7 mouse cellular contexts compared by ENCODE assay signal in the genomic region with DNA sequence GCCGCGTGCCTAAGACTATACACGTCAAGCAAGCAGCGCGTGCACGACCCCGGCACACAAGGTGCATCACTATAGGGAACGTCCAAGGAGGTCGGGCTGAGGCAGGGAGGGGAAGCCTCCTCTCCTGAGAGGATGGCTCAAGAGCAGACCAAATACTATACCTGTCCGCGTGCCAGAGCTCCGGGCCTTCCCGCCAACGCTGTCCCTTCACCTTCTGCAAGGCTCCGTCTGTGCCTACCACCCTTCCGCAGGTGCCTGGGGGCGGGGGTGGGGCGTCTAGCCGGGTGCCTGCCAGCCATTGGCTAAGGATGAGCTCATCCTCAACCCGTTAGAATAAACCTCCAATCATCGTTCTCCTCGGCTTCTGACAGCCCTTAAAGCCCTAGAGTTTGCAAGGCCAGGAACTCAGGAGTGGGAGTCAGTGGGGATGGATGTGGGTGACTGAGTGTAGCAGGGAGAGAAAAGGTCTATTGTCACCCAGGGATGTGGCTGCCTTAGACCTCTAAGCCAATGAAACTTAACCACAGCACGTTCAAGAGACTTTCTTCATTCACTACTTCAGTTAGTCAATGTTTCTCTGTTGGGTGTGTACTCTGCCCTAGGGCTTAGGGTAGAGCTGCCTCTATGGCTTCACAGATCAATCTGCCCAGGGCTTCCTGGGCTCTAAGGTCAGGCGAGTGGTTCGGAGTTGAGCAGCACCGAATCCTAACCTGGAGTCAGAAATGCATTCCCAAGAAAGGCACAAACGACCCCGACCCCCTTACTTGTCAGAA. TPM values are rescaled to one million over a fixed set of nuclear protein-coding genes. Genes with fewer than 3 reads are reported as not detected.
DNase-seq lines count a peak whose midpoint lies in the region; ATAC-seq and TF ChIP-seq lines count a peak whose summit lies in the region.

Gene Rps6kl1, minus strand, starts transcription at position 263 of the 773 bp plus-strand sequence.

- WGBS in kidney, adult 2 months: 11% methylated on average over 28 of the region's 28 CpGs
- WGBS in limb, embryonic 11.5 days: 14% methylated on average over 28 of the region's 28 CpGs
- WGBS in midbrain, embryonic 13.5 days: 16% methylated on average over 28 of the region's 28 CpGs
- 17% methylated on average over 28 of the region's 28 CpGs for WGBS in stomach, embryonic 16.5 days

- H3K9me3 ChIP-seq in limb, embryonic 11.5 days (ENCODE audit: control insufficient read depth, low read length): no peaks in the 10 kb centered on the region
- H3K9me3 ChIP-seq in midbrain, embryonic 13.5 days: no peaks in the 10 kb centered on the region
- no peaks in the 10 kb centered on the region for H3K9me3 ChIP-seq in stomach, embryonic 16.5 days (replicated peaks; ENCODE audit: control insufficient read depth, low read length)

- no peaks in the 10 kb centered on the region for H3K27me3 ChIP-seq in kidney, adult 2 months (replicated peaks; ENCODE audit: control insufficient read depth, insufficient read depth, low read length)
- H3K27me3 ChIP-seq in limb, embryonic 11.5 days (ENCODE audit: control insufficient read depth, insufficient read depth, low read length): peaks cover 18% of the 10 kb centered on the region
- 0 out of 2 replicates have a peak, but pooled peaks cover 5% of the 10 kb centered on the region for H3K27me3 ChIP-seq in midbrain, embryonic 13.5 days
- peaks cover 15% of the 10 kb centered on the region for H3K27me3 ChIP-seq in stomach, embryonic 16.5 days (ENCODE audit: control insufficient read depth, insufficient read depth, low read length)

- peak; percentile 91 for DNase-seq in ZHBTc4 (ENCODE audit: low read depth, low spot score)
- DNase-seq in cerebellum, postnatal 10 days: peak; percentile 91
- peak; percentile 72 to 74 for DNase-seq in frontal cortex, postnatal 10 days (ENCODE audit: low spot score in 2 of 2)
- DNase-seq in kidney, adult 2 months: peak; percentile 51
- peak; percentile 55 for DNase-seq in limb, embryonic 11.5 days (ENCODE audit: low spot score)

- TF ChIP-seq CTCF in kidney, adult 2 months (conservative IDR thresholded peaks at IDR 0.05; ENCODE audit: insufficient read depth, insufficient read length, low read depth, low read length): no peak

- H3K36me3 ChIP-seq in kidney, adult 2 months (ENCODE audit: control insufficient read depth, insufficient read depth, low read length): no peaks in the 10 kb centered on the region
- no peaks in the 10 kb centered on the region for H3K36me3 ChIP-seq in limb, embryonic 11.5 days (ENCODE audit: control insufficient read depth, insufficient read depth, low read length)
- H3K36me3 ChIP-seq in midbrain, embryonic 13.5 days: no peaks in the 10 kb centered on the region
- H3K36me3 ChIP-seq in stomach, embryonic 16.5 days (ENCODE audit: control insufficient read depth, insufficient read depth, low read length): no peaks in the 10 kb centered on the region

- peak within 1 kb of the TSS; percentile 37; the same call in 1 of the 2 replicates for H3K4me2 ChIP-seq in limb, embryonic 11.5 days (ENCODE audit: low read depth, severe bottlenecking)
- H3K4me2 ChIP-seq in midbrain, embryonic 13.5 days (replicated peaks): peak within 1 kb of the TSS; percentile 59
- peak within 1 kb of the TSS; percentile 44 for H3K4me2 ChIP-seq in stomach, embryonic 16.5 days (ENCODE audit: low read depth, low read length)

- no peak for TF ChIP-seq POLR2A in kidney, adult 2 months (IDR thresholded peaks at IDR 0.05; ENCODE audit: low read depth, low read length)

- ATAC-seq in limb, embryonic 11.5 days (ENCODE audit: insufficient number of reproducible peaks, low FRiP score, low TSS enrichment, low read depth): peak; percentile 59; the same call in 1 of the 2 replicates
- peak; percentile 97 for ATAC-seq in midbrain, embryonic 13.5 days
- ATAC-seq in stomach, embryonic 16.5 days (ENCODE audit: insufficient read depth, low FRiP score): peak; percentile 66; the same call in 1 of the 2 replicates

- peak within 1 kb of the TSS; percentile 47 for H3K4me3 ChIP-seq in kidney, adult 2 months (ENCODE audit: insufficient read depth, low read depth, low read length)
- peak within 1 kb of the TSS; percentile 16; the same call in 1 of the 2 replicates for H3K4me3 ChIP-seq in limb, embryonic 11.5 days (ENCODE audit: low read depth, low read length)
- peak within 1 kb of the TSS; percentile 43 for H3K4me3 ChIP-seq in midbrain, embryonic 13.5 days (replicated peaks)
- peak within 1 kb of the TSS; percentile 26 for H3K4me3 ChIP-seq in stomach, embryonic 16.5 days (replicated peaks; ENCODE audit: low read length)

- no peak within 1 kb of the TSS for H3K9ac ChIP-seq in limb, embryonic 11.5 days (ENCODE audit: low read length)
- H3K9ac ChIP-seq in midbrain, embryonic 13.5 days (replicated peaks): peak within 1 kb of the TSS; percentile 70
- H3K9ac ChIP-seq in stomach, embryonic 16.5 days (ENCODE audit: low read length): peak within 1 kb of the TSS; percentile 39

- H3K4me1 ChIP-seq in kidney, adult 2 months (ENCODE audit: control insufficient read depth, insufficient read depth, low read length): no peaks in the 10 kb centered on the region
- H3K4me1 ChIP-seq in limb, embryonic 11.5 days (ENCODE audit: control insufficient read depth, insufficient read depth, low read length): peaks cover 5% of the 10 kb centered on the region
- H3K4me1 ChIP-seq in midbrain, embryonic 13.5 days (replicated peaks): peaks cover 18% of the 10 kb centered on the region
- H3K4me1 ChIP-seq in stomach, embryonic 16.5 days (ENCODE audit: control insufficient read depth, insufficient read depth, low read length): peaks cover 12% of the 10 kb centered on the region

- H3K27ac ChIP-seq in kidney, adult 2 months (ENCODE audit: insufficient read depth, low read depth, low read length): no peak within 1 kb of the TSS
- H3K27ac ChIP-seq in limb, embryonic 11.5 days (replicated peaks; ENCODE audit: low read depth, low read length): no peak within 1 kb of the TSS
- H3K27ac ChIP-seq in midbrain, embryonic 13.5 days: no peak within 1 kb of the TSS
- no peak within 1 kb of the TSS for H3K27ac ChIP-seq in stomach, embryonic 16.5 days (ENCODE audit: low read length)

RNA-seq across cellular contexts. Expression of gene Rps6kl1, which starts in this region (rescaled TPM):
- polyA plus RNA-seq in kidney, adult 2 months (2012; rRNA removed): 0.89 and 0.98 TPM in 2 replicates
- 0.51 and 0.61 TPM in 2 replicates for polyA plus RNA-seq in limb, embryonic 11.5 days (2014; fragmentation: Nextera tagmentation; extraction: Ambion mirVana)
- polyA plus RNA-seq in midbrain, embryonic 13.5 days (2015; fragmentation: Nextera tagmentation; extraction: Ambion mirVana): 15.6 and 16.6 TPM in 2 replicates
- 1.3 and 1.8 TPM in 2 replicates for polyA plus RNA-seq in stomach, embryonic 16.5 days (2015; fragmentation: Nextera tagmentation; extraction: Ambion mirVana)

Comparison
In these comparisons a context has a peak if more than half of its experiments do, and no peak if none do; other contexts are left out.
1. Peak in DNase-seq and H3K4me3 ChIP-seq in kidney, adult 2 months; RNA of the gene not detected or under 1 TPM.
2. Peak in DNase-seq, ATAC-seq, H3K4me3 ChIP-seq and H3K4me2 ChIP-seq in limb, embryonic 11.5 days; RNA of the gene not detected or under 1 TPM.